Mouse (Mus musculus) bone marrow macrophage, adult 2 months (primary cell): ENCODE data around the gene Neurog2. TPM values are rescaled to one million over a fixed set of nuclear protein-coding genes. Genes with fewer than 3 reads are reported as not detected.

Source experiments
- H3K27ac ChIP-seq: 2 replicates; pipeline ENCODE4 v1.5.1; 2012; ENCODE audit warnings: low read depth, low read length; ENCODE audit not compliant: insufficient read depth
- H3K4me1 ChIP-seq: 2 replicates; pipeline ENCODE4 v1.6.1; 2012; ENCODE audit warnings: low read length; ENCODE audit not compliant: control insufficient read depth, insufficient read depth
- H3K4me3 ChIP-seq: 2 replicates; pipeline ENCODE4 v1.5.1; 2012; ENCODE audit warnings: mild to moderate bottlenecking, low read length, moderate library complexity; ENCODE audit not compliant: insufficient read depth
- CTCF ChIP-seq: IDR thresholded peaks from 2 replicates; pipeline ENCODE4 v1.5.1; 2012; ENCODE audit warnings: low read depth, mild to moderate bottlenecking, low read length, moderate library complexity
- POLR2A ChIP-seq: IDR thresholded peaks from 2 replicates; pipeline ENCODE4 v1.6.1; 2012; ENCODE audit warnings: mild to moderate bottlenecking, low read depth, low read length, borderline replicate concordance
- polyA plus RNA-seq: library from polyadenylated mRNA; stranded (reverse); fragments of >200 nt; gene quantifications from 2 replicates; pipeline ENCODE4 v1.2.4, GENCODE M21; 2012; ENCODE audit not compliant: missing spikeins, insufficient read depth, insufficient read length

The Neurog2 gene
- polyA plus RNA-seq, 1 experiment, result not detected

DNA sequence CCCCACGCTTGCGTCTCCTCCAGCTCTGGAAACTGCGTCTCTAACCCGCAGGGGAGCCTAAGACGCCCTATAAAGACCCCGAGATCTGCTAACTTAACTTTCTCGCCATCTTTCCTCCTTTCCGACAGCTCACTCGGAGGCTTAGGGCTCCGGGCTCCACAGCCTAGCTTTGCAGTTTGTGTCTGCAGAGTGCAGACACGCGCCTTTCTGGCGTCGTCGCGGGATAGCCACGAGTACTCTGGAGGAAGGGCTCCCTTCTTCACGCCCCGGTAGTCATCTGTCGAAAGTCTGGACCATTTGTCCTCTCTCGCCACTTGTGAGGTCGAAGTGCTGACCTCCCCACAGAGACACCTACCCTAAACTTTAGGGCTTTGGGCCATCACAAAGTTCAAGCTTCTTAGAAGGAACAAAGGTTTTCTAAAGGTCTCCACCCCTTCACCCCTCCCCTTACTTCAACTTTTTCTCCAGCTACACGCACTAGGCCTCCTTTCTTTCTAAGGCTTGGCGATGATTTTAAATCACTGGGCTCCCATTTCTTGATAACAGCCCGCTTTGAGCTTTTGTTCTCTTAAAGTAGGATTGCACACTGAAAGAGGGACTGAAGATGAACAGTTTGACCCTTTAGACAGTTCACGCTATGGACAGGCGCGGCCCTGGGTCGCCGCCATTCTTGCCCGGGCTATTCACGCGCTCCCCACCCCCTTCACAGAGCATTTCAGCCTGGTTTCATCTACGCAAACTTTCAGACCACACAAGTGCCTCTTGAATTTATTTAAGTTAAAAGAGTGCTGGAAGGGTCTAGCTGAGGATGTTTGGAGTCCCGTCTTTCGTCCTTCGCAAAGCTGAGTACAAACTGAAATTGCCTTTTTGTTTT, 4.4 kb upstream of the Neurog2 start:
- H3K4me3 ChIP-seq, result 0 out of 2 replicates have a peak overlapping the region, but pooled peaks have one; percentile 16
- no peak for TF ChIP-seq CTCF
- no peak for TF ChIP-seq POLR2A
- H3K27ac ChIP-seq, result no peak overlapping the region
- 0 out of 2 replicates have a peak, but pooled peaks cover 5% of the 10 kb centered on the region for H3K4me1 ChIP-seq

DNA sequence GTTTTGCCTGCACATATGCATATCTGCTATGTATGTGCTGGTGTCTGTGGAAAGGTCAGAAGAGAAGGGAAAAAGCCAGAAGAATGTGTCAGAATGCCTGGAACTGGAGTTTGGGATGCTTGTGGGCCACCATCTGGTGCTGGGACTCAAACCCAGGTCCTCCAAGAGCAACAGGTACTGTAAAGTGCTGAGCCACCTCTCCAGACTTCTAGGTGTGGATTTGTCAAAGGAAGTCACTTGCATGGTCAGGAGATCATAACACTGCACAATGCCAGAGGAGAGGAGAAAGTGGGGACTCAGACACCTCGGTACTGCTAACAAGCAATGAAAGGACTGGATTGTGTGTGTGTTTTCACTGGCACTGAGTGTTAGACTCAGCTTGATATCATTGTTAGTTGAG, 2.7 kb upstream of the Neurog2 start:
- Histone ChIP-seq H3K4me1 (0 out of 2 replicates have a peak, but pooled peaks cover 5% of the 10 kb centered on the region), H3K4me3 (no peak overlapping the region), H3K27ac (no peak overlapping the region)
- no peak for TF ChIP-seq CTCF
- no peak for TF ChIP-seq POLR2A

DNA sequence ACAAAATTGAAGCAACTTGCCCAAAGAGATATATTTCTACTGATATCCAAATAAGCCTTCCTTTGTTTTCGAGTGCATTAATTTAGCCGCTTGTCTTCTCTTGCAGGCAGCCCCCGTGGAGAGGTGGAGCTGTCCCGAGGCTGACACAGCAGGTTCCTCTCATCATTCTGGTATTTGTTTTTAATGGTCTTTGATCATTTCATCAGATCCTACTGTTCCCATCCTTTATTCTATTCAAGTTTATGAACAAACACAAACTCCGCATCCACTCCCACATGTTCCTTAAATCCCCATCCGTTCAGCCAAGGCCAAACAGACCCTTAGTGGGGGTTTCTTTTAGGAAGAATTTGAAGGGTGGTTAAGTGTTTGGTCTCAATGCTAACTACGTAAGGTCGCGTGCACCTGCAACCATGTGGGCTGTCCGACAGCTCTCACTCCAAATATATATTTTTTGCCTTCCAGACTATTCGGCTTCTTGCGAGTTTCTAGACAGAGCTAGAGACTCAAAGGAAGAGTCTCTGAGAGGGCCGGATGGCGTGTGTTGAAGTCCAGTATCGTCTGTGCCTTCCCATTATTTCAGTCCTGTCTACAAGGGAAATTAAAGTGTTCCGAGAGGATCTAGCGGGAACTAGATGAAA, 2.1 kb upstream of the Neurog2 start:
- Histone ChIP-seq H3K4me1 (0 out of 2 replicates have a peak, but pooled peaks cover 5% of the 10 kb centered on the region), H3K4me3 (no peak overlapping the region)

DNA sequence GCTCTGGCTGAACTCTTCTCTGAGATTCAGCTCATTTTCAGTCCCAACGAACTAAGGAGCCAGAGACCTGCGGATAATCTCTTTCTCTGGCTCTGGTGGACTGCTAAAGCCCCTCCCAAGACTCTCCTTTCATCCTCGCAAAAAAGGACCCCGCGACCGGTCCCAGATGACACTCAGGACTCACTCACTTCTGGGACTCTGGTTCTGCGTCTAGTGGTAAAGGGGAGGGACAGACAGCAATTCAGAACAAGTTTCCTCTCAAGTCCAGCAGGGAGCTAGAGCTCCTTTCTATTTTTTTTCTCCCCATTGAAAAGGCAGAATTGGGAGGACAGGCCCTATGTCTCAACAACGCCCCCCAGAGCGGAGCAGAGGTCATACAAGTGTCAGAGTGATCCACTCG, 1.4 kb upstream of the Neurog2 start:
- TF ChIP-seq CTCF (no peak; the same call in 1 of the 2 replicates), POLR2A (no peak)
- Histone ChIP-seq H3K27ac (no peak overlapping the region), H3K4me1 (0 out of 2 replicates have a peak, but pooled peaks cover 5% of the 10 kb centered on the region), H3K4me3 (0 out of 2 replicates have a peak overlapping the region, but pooled peaks have one; percentile 13)

More for the DNA sequence above, 2.1 kb upstream of the Neurog2 start:
- no peak overlapping the region for H3K27ac ChIP-seq
- TF ChIP-seq POLR2A (no peak), CTCF (no peak)

DNA sequence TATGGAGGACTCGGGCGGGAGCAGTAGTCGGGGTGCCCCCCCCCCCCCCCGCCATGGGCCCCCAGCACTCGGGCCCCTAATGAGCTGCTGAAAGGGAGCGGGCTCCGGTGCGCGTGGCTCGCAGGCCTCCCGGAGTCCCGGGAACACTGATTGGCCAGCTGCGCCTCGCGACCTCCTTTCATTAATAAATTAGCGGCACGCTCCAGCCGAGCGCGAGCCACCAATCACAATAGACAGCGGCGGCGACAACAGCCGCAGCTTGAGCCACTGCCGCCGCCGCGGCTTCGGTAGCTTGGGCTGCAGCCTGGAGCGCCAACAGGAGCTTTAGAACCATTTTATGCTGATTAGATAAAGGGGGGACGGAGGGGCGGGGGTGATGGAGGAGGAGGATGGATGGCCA, 404 bp upstream of the Neurog2 start:
- H3K27ac ChIP-seq, result no peak overlapping the region
- H3K4me3 ChIP-seq, result peak overlapping the region; percentile 58
- H3K4me1 ChIP-seq, result 0 out of 2 replicates have a peak, but pooled peaks cover 5% of the 10 kb centered on the region
- no peak for TF ChIP-seq POLR2A
- TF ChIP-seq CTCF, result no peak

DNA sequence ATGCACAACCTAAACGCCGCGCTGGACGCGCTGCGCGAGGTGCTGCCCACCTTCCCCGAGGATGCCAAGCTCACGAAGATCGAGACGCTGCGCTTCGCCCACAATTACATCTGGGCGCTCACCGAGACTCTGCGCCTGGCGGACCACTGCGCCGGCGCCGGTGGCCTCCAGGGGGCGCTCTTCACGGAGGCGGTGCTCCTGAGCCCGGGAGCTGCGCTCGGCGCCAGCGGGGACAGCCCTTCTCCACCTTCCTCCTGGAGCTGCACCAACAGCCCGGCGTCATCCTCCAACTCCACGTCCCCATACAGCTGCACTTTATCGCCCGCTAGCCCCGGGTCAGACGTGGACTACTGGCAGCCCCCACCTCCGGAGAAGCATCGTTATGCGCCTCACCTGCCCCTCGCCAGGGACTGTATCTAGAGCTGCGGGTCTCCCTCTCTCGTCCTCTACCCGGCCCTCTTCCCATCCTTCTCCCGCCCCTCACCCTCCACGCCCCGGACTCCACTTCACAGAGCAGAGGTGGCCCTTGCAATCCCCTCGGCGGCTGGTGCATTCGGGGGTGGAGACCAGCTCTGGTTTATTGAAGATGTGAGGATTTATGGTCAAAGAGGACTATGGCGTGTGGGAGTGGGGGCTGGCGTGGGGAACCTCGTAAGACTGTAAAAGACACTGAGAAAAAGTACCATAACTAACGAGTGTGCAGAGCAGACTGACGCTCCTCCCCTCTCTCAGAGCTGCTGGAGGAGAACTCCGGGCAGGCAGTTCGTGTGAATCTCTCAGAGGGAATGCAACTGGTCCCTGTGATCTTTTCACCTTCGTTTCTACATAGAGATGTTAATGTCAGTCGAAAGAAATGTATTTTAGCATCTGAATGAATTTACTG, 1.4 kb downstream of the Neurog2 start:
- peak overlapping the region; percentile 58 for H3K4me3 ChIP-seq
- peak; percentile 68 for TF ChIP-seq CTCF
- TF ChIP-seq POLR2A, result no peak
- H3K4me1 ChIP-seq, result 0 out of 2 replicates have a peak, but pooled peaks cover 3% of the 10 kb centered on the region
- H3K27ac ChIP-seq, result no peak overlapping the region

DNA sequence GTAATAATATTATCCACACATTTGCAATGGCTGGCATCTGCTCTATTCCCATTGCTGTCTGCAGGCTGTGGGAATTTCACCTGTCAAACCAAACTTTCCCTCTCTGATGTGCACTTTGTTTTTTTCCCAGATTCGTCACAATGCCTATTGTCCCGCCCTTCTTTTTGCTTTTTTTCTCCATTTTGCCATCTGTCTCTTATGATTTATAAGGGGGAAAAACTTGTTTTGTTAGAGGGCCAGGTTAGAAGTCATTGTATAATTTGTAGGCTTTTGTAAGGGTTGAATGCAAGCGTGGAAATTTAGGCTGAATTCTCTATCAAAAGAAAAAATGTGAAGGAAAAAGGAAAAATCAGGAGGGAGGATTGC, 2.0 kb downstream of the Neurog2 start:
- Histone ChIP-seq H3K4me3 (no peak overlapping the region), H3K27ac (no peak overlapping the region), H3K4me1 (0 out of 2 replicates have a peak, but pooled peaks cover 3% of the 10 kb centered on the region)
- TF ChIP-seq POLR2A (no peak), CTCF (no peak)

DNA sequence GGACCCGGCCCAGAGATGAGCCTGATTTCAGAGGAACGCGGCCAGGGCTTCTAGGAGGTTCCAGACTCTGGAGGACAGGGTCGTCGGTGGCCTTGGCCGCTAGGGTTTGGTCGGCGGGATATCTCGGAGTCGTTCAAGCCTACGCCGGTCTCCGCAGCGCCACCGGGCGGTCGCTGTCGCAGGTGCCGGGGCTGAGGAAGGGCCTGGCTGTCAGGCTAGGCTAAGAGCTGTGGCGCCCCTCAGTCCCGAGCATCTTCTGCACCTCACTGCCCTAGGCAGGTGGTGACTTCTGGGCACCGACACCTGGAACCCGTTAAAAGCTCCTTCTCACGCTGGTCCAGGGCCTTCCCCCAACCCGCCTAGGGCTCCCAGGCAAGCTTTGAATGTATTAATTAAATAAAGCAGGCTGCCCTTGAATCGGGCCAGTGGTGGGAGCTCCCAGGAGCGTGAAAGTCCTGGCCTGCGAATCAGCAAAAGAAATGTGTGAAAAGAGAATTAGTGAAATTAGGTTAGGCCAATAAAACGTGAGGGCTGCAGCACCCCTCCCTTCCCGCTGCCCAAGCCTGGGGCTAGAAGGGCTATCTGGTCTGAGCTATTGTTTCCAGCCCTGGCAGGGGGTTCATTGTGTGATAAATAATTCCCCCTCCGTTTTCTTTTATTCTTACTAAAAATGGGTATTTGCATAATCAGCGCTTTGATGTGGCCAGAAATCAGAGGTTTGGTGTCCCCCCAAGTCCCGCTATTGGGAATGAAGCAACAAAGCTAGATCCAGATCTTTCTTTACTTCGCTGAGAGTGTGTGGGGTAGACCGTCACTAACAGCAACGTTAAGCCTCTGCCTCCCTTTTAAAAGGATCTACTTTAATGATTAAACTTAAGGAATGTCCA, 7.2 kb downstream of the Neurog2 start:
- Histone ChIP-seq H3K4me1 (no peaks in the 10 kb centered on the region), H3K4me3 (no peak overlapping the region), H3K27ac (no peak overlapping the region)
- peak; percentile 21; the same call in 1 of the 2 replicates for TF ChIP-seq CTCF
- no peak for TF ChIP-seq POLR2A
